Mouse (Mus musculus) gastrocnemius, postnatal 25 days (tissue): Measurements from ENCODE around the gene Plekhg3. TPM values are rescaled to one million over a fixed set of nuclear protein-coding genes. Genes with fewer than 3 reads are reported as not detected.

Experiments used
- DNase-seq: peaks from one replicate; pipeline ENCODE4 v3.0.0; 2022
- long read RNA-seq, 2 experiments: library from polyadenylated mRNA; stranded (forward); transcript quantifications; one replicate each; pipeline ENCODE4 v2.0.0; 2021
- total RNA-seq, 2 experiments: library from RNA; stranded (reverse); gene quantifications; 1 replicate in 1 of 2; 2 replicates in 1 of 2; pipeline ENCODE4 v1.2.3; 2021

The Plekhg3 gene
- total RNA-seq: 1 to 10 TPM; 6.1 to 7.6 TPM
- long read RNA-seq, experiment 1, partial matches to known transcripts: 0 of 2 reads
- long read RNA-seq, experiment 1, other reads (novel, unspliced or antisense): 2 of 2 reads
- long read RNA-seq, experiment 2, partial matches to known transcripts: 0 of 1 reads
- long read RNA-seq, experiment 2, other reads (novel, unspliced or antisense): 1 of 1 reads

DNA sequence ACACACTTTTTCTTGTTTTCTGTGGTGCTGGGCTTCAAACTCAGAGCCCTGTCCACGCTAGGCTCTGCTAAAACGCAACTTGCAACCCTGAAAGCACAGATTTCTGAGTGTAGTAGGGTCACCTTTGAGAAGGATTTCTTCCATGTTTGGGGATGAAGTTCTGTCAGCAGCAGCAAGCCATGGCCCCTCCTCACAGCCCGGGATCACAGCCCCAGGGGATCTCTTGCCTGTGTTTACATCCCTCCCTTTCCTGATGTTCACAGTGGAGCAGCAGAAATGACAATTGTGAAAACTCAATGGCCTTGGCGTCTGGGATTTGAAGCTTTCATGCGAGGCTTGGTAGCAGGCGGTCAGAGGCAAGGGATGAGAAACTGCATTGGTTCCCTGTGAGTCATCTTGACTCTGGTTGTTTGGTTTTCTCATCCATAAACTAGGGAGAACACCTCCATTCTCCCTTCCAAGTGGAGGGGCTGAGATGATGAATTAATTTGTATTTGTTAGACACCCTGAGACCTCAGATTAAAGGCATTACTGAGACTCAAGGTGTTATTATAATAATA, at the start of gene Plekhg3:
Gene Plekhg3, plus strand, starts transcription at position 312 of the 560 bp plus-strand sequence.
- no peak for DNase-seq

DNA sequence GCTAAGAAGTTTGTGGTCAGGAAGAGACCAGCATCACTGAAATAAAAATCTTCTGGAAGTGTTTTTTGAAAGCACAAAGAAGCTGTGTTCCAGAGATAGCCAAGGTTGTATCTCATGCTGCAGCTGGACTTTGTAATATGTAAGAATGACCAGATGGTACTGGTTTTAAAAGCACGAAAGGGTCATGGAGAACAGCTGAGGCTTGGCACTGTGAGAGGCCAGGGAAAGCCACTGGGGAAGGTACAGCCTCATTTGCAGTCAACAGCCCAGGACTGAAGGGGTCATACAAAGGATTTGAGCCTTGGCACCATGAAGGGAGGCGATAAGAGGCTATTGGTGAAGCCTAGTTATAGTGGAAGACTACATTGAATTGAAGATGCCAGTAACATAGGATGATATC, 48.2 kb upstream of the Plekhg3 start:
- DNase-seq: no peak

DNA sequence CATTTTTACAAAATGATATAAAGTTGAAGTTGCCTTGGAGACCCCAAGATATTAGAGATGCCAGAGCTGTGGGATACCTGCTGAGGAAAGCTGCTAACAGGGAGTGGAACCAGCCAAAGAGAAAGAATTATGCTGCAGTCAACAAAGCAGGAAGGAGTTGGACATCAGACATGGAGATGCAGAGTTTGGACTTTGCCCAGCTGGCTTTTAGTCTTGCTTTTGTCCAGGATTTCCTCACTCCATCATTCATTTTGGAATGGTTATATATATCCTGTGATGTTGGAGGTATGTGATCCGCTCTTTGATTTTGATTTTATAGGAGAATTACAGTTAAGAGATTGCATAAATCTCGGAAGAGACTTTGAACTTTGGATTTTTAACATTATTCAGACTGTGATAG, 47.7 kb upstream of the Plekhg3 start:
- DNase-seq: no peak

DNA sequence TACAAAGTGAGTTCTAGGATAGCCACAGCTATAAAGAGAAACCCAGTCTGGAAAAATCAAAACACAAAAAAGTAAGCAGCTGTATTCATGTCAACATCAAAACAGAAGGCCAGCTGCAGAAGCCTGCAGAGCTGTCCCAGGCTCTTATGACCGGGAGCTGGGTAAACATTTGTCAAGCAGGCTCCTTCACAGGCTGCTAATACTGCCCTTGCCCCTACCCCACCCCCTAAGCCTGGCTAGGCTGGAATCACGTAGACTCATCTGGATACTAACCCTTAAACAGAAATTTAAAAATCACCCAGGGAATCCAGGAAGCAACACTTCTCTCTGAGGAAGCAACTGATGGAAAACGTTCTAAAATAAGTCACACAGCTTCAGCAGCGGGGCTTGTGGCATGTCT, 45.8 kb upstream of the Plekhg3 start:
- DNase-seq: no peak

DNA sequence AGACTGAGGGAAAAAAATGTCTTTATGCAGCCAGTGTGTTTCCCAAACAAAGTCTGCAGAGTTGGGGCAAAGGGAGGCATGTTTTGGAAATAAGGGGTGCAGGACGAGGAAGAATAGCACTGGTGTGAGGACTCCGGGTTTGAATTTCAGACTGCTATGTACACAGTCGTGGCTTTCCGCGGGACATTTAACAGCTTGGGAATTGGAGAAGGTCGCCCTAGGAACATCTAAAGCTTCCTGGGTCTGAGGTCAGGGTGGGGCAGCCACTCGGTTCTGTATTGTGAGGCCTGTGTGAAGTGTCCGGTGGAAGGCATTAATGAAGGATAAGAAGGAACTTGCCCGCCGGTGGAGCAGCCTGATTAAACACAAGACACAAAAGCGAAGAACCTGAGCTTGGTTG, 45.3 kb upstream of the Plekhg3 start:
- no peak for DNase-seq

DNA sequence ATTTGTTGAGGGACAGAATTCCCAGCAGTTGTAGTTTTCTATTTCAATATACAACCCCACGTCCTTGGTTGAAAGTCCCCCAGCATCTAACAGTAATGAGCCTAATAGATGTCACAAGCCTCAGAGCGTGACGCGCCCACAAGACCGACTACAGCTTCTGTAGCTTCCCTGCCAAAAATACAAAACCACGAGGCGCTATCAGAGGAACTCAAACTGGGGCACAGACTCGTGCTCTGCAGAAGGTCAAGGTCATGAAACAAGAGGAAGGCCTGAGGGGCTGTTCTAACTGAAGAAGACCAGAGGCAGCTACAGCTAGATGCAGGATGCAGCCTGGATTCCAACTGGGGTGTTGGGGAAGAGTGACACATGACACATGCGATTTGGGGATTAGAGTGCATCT, 43.7 kb upstream of the Plekhg3 start:
- no peak for DNase-seq

DNA sequence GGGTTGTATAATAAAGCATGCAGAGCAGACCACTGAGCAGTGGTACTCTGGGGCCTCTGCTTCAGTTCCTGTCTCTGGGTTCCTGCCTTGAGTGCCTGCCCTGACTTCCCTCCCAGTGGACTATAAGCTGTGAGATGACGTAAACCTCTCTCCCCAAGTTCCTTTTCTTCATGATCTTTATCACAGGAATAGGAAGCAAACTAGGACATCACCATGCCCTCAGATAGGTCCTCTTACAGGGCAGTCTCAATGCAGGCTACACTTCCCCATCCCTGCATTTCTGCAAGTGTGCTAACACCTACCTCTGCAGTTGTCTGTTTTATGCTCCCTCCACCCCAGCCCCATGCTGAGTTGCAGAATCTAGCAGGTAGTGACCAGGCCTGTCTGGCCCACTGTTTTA, 39.9 kb upstream of the Plekhg3 start:
- no peak for DNase-seq

DNA sequence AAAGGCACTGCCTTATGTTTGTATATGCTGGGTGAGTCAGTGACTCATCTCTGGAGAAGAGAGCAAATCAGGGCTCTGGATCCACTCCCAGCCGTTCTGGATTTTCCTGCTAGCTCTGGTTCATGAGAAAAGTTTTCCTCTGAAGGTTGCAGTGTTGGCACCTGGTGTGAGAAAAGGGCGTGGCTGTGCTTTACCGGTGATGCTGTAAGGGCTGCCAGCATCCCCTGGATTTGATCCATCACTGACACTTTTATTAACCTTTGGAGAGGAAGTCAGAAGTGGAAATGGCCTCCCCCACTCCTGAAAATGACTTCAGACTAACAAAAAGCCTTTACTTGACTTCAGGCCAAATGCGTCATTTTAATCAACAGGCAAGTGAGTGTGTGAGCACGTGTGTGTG, 37.2 kb upstream of the Plekhg3 start:
- DNase-seq: peak; percentile 53

DNA sequence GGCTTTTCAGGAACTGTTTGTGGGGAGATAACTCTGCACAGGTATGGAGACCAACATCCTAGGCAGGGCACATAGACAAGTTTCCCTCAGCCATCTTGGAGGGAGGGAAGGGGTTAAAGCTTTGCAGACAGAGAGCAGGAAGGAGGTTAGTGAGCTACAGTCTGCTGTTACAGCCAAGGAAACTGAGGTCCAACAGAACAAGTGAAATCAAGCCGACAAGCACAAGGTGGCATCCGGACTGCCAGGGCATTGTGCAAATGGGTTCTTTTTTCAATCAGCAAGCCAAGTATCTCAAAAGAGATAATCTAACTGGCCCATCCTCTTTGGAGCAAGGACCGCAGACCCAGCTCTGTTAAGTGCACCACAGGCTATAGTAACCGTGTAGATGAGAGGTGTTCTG, 35.3 kb upstream of the Plekhg3 start:
- no peak for DNase-seq

DNA sequence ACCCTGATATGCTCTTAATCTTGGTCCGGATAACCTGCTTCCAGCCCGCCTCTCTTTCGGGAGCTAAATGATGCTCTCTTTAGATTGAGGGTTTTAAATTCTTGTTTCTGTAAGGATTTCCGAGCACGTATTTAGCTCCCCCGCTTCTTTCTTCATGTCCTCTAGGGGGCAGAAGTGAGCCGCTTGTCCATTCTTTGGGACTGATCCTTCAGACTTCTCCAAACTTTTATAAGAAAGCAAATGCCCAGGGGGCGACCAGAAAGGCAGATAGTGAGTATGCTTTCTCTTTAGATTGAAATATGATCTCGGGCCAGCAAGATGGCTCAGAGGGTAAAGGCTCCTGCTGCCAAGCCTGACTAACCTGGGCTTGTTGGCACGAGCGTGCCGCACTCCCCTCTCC, 34.4 kb upstream of the Plekhg3 start:
- no peak for DNase-seq

DNA sequence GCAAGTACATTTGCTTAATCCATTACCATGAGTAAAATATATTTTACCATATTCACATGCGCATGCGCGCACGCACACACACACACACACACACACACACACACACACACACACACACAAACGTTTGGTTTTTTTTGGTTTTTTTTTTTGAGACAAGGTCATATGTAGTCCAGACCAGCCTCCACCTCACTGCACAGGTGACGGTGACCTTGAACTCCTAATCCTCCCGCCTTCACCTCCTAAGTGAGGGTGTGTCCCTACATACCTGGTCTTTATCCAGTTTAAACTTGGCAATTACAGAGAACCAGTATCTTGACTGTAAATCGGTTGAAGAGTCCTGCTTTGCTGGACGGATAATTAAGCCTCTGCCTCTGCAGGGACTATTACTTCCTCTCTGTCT, 31.4 kb upstream of the Plekhg3 start:
- no peak for DNase-seq

DNA sequence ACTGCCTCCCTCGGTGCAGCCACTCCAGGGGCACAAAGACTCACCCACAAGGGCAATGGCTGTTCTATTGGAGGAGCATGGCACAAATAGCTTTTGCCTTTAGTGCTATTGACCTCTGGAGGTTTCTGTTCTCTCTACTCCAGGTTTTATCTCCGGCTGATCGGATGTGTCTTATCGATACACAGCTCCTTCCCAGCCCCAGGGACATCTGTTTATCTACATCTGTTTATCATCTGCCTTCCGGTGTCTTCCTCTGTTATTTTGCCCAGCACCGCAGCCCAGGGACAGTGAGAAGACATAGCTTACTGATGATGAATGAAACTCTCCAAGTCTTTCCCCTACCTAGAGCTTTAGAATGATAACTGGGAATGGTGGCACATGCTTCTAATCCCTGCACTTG, 30.6 kb upstream of the Plekhg3 start:
- DNase-seq: no peak

DNA sequence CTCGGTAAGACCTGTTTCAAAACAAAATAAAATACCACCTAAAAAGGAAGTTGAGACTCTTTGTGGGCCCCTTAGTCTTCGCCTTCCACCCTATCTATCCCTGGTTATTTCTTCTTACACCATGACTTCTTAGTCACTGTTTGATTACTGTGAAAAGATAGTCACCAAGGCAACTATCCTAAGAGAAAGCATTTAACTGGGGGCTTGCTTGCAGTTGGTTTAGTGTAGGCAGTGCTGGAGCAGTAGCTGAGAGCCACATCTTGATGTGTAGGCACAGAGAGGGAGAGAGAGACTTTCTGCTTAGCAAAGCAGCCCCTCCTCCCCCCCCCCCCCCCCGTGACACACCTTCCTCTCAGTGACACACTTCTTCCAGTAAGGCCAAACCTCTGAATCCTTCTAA, 29.8 kb upstream of the Plekhg3 start:
- no peak for DNase-seq

DNA sequence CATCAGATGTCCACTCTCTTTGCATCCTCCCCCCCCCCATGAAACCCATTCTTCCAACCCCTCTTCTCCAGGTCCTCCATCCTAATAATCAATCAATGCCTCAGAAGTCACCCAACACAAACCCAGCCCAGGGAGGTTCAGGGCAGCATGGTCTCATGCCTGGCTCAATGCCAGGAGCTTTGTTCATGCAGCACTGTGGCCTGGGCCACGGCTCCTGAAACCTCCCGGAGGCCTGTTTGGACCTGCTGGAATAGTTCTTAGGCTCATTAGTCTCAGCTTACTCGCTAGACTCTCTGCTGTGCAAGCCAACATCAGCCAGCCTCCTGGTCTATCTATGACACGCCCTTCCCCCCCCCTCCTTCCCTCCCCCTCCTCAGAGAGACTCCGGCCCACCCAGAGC, 27.7 kb upstream of the Plekhg3 start:
- DNase-seq: no peak

DNA sequence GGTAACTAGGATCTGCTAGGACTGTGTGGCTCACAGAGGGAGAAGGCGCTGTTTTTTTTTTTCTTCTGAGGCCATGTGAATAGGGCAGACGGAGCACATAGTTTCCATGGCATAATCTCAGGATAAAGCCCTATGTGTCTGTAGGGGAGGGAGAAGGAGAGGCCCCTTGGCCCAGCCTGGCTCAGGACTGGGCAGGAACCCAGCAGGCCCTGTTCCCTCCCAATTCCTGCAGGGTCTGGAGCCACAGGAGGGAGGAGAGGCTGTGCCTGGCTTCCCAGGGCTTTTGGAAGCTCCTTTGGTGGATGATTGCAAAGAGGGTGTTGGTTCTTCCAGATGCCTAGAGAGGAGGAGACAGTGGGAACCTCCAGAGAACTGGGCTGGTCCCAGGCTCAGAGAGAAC, 24.2 kb upstream of the Plekhg3 start:
- DNase-seq: peak; percentile 77

DNA sequence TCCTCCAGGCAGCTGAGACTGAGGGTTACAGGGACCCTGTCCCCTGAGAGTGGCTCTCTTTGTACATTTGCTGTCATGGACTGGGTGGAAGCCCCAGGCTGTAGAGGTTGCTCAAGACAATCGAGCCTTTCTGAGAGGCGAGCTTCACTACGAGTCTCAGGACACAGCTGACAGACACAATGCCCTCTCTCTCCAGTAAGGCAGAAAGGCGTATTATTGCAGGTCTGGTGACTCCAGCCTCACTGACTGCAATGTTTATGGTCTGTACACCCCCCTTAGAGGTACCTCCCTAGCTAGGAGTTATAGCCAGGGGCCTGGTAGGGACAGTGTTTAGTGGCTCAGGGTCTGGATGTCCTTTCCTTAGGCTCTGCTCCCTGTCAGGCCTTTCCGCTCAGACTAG, 22.9 kb upstream of the Plekhg3 start:
- no peak for DNase-seq

DNA sequence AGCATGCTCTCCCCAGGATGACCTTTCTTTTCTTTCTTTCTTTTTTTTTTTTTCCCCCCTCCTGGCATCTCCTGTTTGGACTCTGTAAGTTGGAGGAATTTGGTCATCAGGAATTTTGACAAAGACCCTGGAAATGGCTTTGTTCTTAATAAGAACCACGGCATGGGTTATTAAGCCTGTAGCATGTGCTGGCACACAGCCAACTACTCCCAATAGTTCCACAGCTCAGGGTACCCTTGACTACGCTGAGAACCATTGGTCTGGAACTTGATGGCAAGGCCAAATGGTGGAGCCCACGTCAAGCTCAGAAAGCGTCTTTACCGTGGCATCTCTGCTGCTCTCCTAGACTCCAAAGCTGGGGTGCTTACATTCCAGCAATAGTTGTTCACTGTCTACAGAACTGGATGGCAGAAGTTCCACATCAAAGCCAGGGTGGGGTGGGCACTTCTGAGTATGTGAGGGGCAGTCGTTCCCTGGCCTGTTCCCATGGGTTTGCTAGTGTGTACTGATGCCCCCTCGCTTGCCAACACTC, 21.7 kb upstream of the Plekhg3 start:
- no peak for DNase-seq

DNA sequence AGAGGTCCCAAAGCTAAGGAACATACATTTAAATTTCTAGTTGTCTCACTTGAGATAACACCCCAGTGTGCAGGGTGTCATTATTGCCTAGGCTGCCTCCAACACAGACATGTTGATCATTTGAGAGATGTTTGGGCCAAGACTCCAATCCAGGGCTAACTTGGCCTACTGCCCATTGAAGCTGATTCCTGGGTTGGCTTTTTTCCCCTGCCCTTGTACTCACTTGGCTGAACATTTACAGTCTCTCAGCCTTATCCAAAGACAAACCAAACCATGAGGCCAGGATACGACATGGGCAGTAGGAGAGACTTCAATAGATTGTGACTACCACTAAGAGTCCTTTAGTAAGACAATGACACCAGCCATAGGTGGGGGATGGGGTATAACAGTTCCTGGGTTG, 18.0 kb upstream of the Plekhg3 start:
- no peak for DNase-seq

DNA sequence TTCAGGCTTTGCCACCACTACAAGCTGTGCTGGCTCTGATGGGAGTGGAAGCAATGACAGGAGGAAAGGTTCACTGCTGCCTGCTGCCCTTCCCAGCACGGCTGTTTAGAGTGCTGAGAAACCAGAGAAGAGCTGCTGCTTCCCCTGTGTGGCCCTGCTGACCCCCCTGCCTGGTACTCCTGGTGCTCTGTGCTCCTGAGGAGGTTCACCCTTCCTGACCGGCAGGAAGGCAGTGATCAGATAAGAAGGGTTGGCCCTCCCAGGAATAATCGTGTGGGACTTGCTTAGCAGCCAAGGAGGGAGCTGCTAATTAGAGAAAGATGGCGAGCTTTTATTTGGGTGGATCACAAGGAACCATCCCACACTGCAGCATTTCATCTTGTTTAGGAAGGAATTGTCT, 15.8 kb upstream of the Plekhg3 start:
- DNase-seq: no peak

DNA sequence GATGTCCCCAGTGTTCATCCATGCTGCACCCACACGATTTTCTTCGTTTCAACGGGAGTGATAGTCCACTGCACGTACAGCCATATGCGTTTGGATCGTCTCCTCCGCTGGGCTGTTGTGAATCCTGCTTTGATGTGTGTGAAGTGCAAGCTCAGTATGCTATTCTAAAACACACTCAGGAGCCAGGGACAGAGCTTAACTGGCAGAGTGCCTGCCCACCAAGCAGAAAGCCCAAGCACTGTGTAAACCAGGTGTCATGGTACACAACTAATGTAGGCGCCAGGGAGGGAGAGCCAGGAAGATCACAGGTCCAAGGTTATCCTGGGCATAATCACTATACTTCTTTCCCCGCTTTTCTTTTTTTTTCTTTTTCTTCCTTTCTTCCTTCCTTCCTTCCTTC, 12.7 kb upstream of the Plekhg3 start:
- no peak for DNase-seq

DNA sequence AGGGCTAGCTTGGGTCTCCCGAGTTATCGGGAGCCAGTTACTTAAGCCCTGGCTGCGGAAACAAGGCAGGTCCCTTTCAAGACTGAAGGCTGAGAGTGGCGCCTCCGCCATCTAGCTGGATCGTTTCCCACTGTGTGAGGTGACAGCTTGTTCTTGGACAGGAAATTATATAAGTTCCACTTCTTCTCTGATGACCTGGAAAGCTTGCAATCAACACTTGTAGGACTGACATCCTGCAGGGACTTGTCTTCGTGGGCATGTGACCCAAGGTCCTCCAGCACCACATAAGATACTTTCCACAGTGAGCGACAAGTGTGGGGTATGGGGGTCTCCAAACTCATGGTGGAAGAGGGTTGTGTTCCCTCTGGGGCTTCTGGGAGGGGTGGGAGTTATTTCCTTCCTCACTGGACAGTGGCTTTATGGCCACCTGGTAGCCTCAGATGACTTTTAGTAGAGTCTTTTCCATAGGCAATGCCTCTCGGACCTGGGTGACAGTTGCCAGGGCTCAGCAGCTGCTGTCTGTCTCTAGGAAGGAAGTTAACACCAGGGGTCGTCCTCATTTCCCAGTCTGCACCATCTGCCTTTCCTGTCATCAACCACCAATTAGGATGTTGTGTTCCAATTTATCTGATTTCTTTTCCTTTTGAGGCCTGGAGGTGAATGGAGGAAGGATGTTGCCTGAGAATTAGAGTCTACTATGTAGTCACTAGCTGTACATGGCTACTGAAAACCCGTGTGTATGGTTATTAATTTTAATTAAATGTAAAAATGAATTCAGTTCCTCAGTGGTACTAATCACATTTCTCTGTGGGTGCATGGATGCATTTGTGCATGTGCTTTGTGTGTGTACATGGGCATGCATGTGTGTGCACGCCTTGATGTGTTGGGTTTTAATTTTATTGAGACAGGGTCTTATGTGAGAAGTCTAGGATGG, 11.5 kb upstream of the Plekhg3 start:
- DNase-seq: no peak

DNA sequence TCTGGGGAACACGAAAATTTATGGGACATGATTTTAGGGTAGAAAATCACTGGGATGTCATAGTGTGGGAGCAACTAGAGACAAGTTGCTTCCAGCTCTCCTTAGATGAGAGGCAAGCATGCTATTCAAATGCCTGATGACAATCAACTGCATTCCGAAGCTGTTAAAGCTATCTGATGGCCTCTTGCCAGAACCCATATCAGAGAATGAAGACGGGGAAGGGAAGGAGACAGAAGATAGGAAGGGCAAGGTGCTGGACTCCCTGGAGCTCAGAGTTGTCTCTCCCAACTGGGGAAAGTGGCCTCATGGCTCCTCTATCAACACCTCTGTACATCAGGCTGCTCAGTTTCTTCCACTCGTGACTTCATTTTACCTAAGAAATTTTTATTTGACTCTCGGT, 7.0 kb upstream of the Plekhg3 start:
- no peak for DNase-seq

DNA sequence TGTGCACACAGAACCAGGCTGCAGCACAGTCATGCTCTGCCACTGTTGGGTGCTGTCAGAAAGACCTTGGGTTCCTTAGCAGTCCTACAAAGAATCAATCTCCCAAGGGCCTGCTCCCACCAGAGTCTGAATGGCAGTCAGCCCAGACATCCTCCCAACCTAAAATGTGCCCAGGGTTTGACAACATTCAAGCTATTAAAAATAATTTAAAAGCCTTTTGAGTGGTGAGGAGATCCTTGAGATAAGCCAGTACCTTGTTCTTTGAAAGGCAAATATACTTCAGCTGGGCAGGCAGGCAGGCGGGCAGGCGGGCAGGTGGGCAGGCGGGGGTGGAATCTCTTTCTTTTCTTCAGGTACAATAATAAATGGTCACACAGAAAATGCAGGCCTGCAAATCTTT, 5.8 kb upstream of the Plekhg3 start:
- no peak for DNase-seq
